ENCODE assay signal across 11 mouse cellular contexts in genomic region chr14:20328474-20328873, GRCm38 (mm10). TPM values are rescaled to one million over a fixed set of nuclear protein-coding genes. Genes with fewer than 3 reads are reported as not detected.
DNase-seq lines count a peak whose midpoint lies in the region; TF ChIP-seq lines count a peak whose summit lies in the region.
"Had no signal": no experiment of that assay in that cellular context is flagged by ENCODE, and none has a peak within 500 bp of the region (broad histone marks: within the 10 kb centered on the region; RNA-seq: fewer than 3 reads in every experiment).

No protein-coding gene starts in this region.

- peak; percentile 60 for TF ChIP-seq CTCF in layer of hippocampus, adult 2 months (conservative IDR thresholded peaks at IDR 0.05)
- peak; percentile 39; the same call in 1 of the 2 replicates for TF ChIP-seq CTCF in bone marrow, adult 2 months (IDR thresholded peaks at IDR 0.05; ENCODE audit: control insufficient read depth, insufficient read depth, low read length)
- peak; percentile 44; the same call in 1 of the 2 replicates for TF ChIP-seq CTCF in small intestine, adult 2 months (IDR thresholded peaks at IDR 0.05; ENCODE audit: extremely low read depth, insufficient read length, insufficient replicate concordance, low read depth, low read length)

- H3K27ac ChIP-seq in layer of hippocampus, adult 2 months: no peak overlapping the region
- no peak overlapping the region for H3K27ac ChIP-seq in bone marrow, adult 2 months (ENCODE audit: control insufficient read depth, insufficient read depth, low read depth, low read length, poor library complexity)
- H3K27ac ChIP-seq in small intestine, adult 2 months (ENCODE audit: insufficient read depth, low read depth, low read length): no peak overlapping the region
- H3K27ac ChIP-seq: limb, embryonic 12.5 days; neural tube, embryonic 12.5 days had no signal

- H3K36me3 ChIP-seq in small intestine, adult 2 months (ENCODE audit: control insufficient read depth, insufficient read depth, low read length): peaks cover 49% of the 10 kb centered on the region

- DNase-seq in layer of hippocampus, adult 2 months (ENCODE audit: low spot score in 2 of 2): peak in 1 of 2 experiments; percentile 23
- no peak for DNase-seq in layer of hippocampus, adult 8-10 months (ENCODE audit: low spot score in 2 of 2)
- DNase-seq in kidney, adult 9 months: peak; percentile 39
- no peak for DNase-seq in frontal cortex, postnatal 14 days (ENCODE audit: low spot score in 2 of 2)
- no peak for DNase-seq in natural killer cell, adult 2 months (ENCODE audit: low spot score in 2 of 2)
- no peak for DNase-seq in left cerebral cortex, postnatal 10 days (ENCODE audit: extremely low spot score in 1 of 2, low spot score in 2 of 2)
- DNase-seq: gastrocnemius, postnatal 25 days had no signal

- 88% methylated on average over 9 of the region's 9 CpGs for WGBS in bone marrow, adult 2 months
- 69% methylated on average over 9 of the region's 9 CpGs for WGBS in small intestine, adult 2 months

- H3K4me1 ChIP-seq in bone marrow, adult 2 months (ENCODE audit: control insufficient read depth, insufficient read depth, low read length): no peaks in the 10 kb centered on the region
- H3K4me1 ChIP-seq in small intestine, adult 2 months (ENCODE audit: control insufficient read depth, insufficient read depth, insufficient read length, low read length): no peaks in the 10 kb centered on the region
- H3K4me1 ChIP-seq: limb, embryonic 12.5 days; neural tube, embryonic 12.5 days had no signal

- H3K4me3 ChIP-seq in layer of hippocampus, adult 2 months: no peak overlapping the region
- H3K4me3 ChIP-seq in bone marrow, adult 2 months (replicated peaks; ENCODE audit: control insufficient read depth, low read depth, low read length): no peak overlapping the region
- no peak overlapping the region for H3K4me3 ChIP-seq in small intestine, adult 2 months (ENCODE audit: low read depth, low read length)
- H3K4me3 ChIP-seq: limb, embryonic 12.5 days; neural tube, embryonic 12.5 days had no signal

- no peaks in the 10 kb centered on the region for H3K27me3 ChIP-seq in small intestine, adult 2 months (ENCODE audit: control insufficient read depth, insufficient read depth, low read length)
- H3K27me3 ChIP-seq: limb, embryonic 12.5 days; neural tube, embryonic 12.5 days had no signal

- no peak for TF ChIP-seq POLR2A in bone marrow, adult 2 months (IDR thresholded peaks at IDR 0.05; ENCODE audit: borderline replicate concordance, control insufficient read depth, low read depth, low read length)
- no peak for TF ChIP-seq POLR2A in small intestine, adult 2 months (IDR thresholded peaks at IDR 0.05; ENCODE audit: low read depth, low read length)

- intact Hi-C loops in left cerebral cortex, postnatal 10 days (cut with DNase I): loop anchor here (10.0 kb wide), 1 partner anchor 46 kb away; no protein-coding TSS in a partner anchor

RNA-seq across cellular contexts. Expression of gene Ecd, which starts 19.4 kb away (rescaled TPM):
- total RNA-seq in layer of hippocampus, adult 2 months (2021): 10 to 100 TPM; 31.7 to 37.2 TPM
- 10 to 100 TPM; 30.2 to 35.7 (median 32.7) TPM for total RNA-seq in layer of hippocampus, adult 8-10 months (2022)
- 11.1 and 18.7 TPM in 2 replicates for polyA plus RNA-seq in bone marrow, adult 2 months (2011; ENCODE audit: insufficient read depth, insufficient read length, low replicate concordance, missing spikeins)
- 4.8 and 8.2 TPM in 2 replicates for polyA plus RNA-seq in small intestine, adult 2 months (2012; rRNA removed)
- 10 to 100 TPM; 29.6 to 33.0 TPM for total RNA-seq in left cerebral cortex, postnatal 10 days (2021)

RNA-seq across cellular contexts. Expression of gene Fam149b, which starts 19.5 kb away (rescaled TPM):
- total RNA-seq in layer of hippocampus, adult 2 months (2021): 10 to 100 TPM; 46.6 to 52.8 TPM
- 10 to 100 TPM; 43.4 to 58.3 (median 47.2) TPM for total RNA-seq in layer of hippocampus, adult 8-10 months (2022)
- polyA plus RNA-seq in bone marrow, adult 2 months (2011; ENCODE audit: insufficient read depth, insufficient read length, low replicate concordance, missing spikeins): 6.9 and 16.8 TPM in 2 replicates
- polyA plus RNA-seq in small intestine, adult 2 months (2012; rRNA removed): 9.3 and 17.0 TPM in 2 replicates
- 10 to 100 TPM; 41.8 to 48.7 TPM for total RNA-seq in left cerebral cortex, postnatal 10 days (2021)

RNA-seq across cellular contexts. Expression of gene Nudt13, which starts 34.0 kb away (rescaled TPM):
- 10 to 100 TPM; 22.6 to 27.6 TPM for total RNA-seq in layer of hippocampus, adult 2 months (2021)
- total RNA-seq in layer of hippocampus, adult 8-10 months (2022): 10 to 100 TPM; 22.9 to 32.4 (median 28.4) TPM
- polyA plus RNA-seq in bone marrow, adult 2 months (2011; ENCODE audit: insufficient read depth, insufficient read length, low replicate concordance, missing spikeins): 9.8 and 16.9 TPM in 2 replicates
- 6.8 and 12.2 TPM in 2 replicates for polyA plus RNA-seq in small intestine, adult 2 months (2012; rRNA removed)
- total RNA-seq in left cerebral cortex, postnatal 10 days (2021): 10 to 100 TPM; 19.6 to 21.1 TPM

RNA-seq across cellular contexts. Expression of gene Kcnk16, which starts 59.5 kb away (rescaled TPM):
- total RNA-seq in layer of hippocampus, adult 2 months (2021): not detected
- not detected for total RNA-seq in layer of hippocampus, adult 8-10 months (2022)
- not detected in 2 replicates for polyA plus RNA-seq in bone marrow, adult 2 months (2011; ENCODE audit: insufficient read depth, insufficient read length, low replicate concordance, missing spikeins)
- polyA plus RNA-seq in small intestine, adult 2 months (2012; rRNA removed): 0.71 and 1.8 TPM in 2 replicates
- total RNA-seq in left cerebral cortex, postnatal 10 days (2021): not detected
- total RNA-seq: gastrocnemius, postnatal 25 days had no signal
- polyA plus RNA-seq: limb, embryonic 12.5 days; neural tube, embryonic 12.5 days had no signal
